Mouse (Mus musculus) heart, embryonic 16.5 days (tissue): Measurements from ENCODE around the gene Mmp14. TPM values are rescaled to one million over a fixed set of nuclear protein-coding genes. Genes with fewer than 3 reads are reported as not detected.

ENCODE experiments used
- ATAC-seq: fragments of 200-750 bp; cut with Nextera tagmentation; replicated peaks from 2 replicates; pipeline ENCODE4 v1.8.0; 2017; ENCODE audit warnings: moderate number of reproducible peaks; ENCODE audit not compliant: insufficient read depth, low FRiP score; ENCODE audit errors: extremely low read depth
- H3K27ac ChIP-seq: fragments of 300-500 bp; sonication (generic); 2 replicates; pipeline ENCODE4 v1.5.1; 2014; ENCODE audit warnings: mild to moderate bottlenecking, low read length, control low read depth, moderate library complexity
- H3K27me3 ChIP-seq: fragments of 300-500 bp; sonication (generic); 2 replicates; pipeline ENCODE4 v1.6.1; 2014; ENCODE audit warnings: low read length, mixed read lengths; ENCODE audit not compliant: control insufficient read depth, insufficient read depth
- H3K36me3 ChIP-seq: fragments of 300-500 bp; sonication (generic); 2 replicates; pipeline ENCODE4 v1.6.1; 2014; ENCODE audit not compliant: control insufficient read depth, insufficient read depth
- H3K4me1 ChIP-seq: fragments of 300-500 bp; sonication (generic); 2 replicates; pipeline ENCODE4 v1.6.1; 2014; ENCODE audit warnings: low read length, mixed read lengths; ENCODE audit not compliant: control insufficient read depth, insufficient read depth
- H3K4me2 ChIP-seq: fragments of 300-500 bp; sonication (generic); 2 replicates; pipeline ENCODE4 v1.6.1; 2014; ENCODE audit warnings: low read depth, mild to moderate bottlenecking, control low read depth, low read length
- H3K4me3 ChIP-seq: fragments of 300-500 bp; sonication (generic); 2 replicates; pipeline ENCODE4 v1.5.1; 2014; ENCODE audit warnings: mild to moderate bottlenecking, control low read depth, low read length
- H3K9ac ChIP-seq: fragments of 300-500 bp; sonication (generic); 2 replicates; pipeline ENCODE4 v1.6.1; 2014; ENCODE audit warnings: low read length, control low read depth
- H3K9me3 ChIP-seq: fragments of 300-500 bp; sonication (generic); replicated peaks from 2 replicates; pipeline ENCODE4 v1.6.1; 2016; ENCODE audit warnings: low read length; ENCODE audit not compliant: control insufficient read depth
- WGBS: fragments of 180-500 bp; shearing (Covaris S2); extraction: QIAGEN DNeasy Blood & Tissue Kit; methylation state at CpG from one replicate; pipeline ENCODE4 v1.1.7; 2014; 5-methylcytosine and 5-hydroxymethylcytosine counted together
- polyA plus RNA-seq: library from polyadenylated mRNA; unstranded; fragments of >200 nt; fragmentation: Nextera tagmentation; extraction: Ambion mirVana; gene quantifications from 2 replicates; pipeline ENCODE4 v1.2.1, GENCODE M21; 2015

Mmp14 gene
- polyA plus RNA-seq, 1 experiment from 2014 or later: 89.5 TPM

DNA sequence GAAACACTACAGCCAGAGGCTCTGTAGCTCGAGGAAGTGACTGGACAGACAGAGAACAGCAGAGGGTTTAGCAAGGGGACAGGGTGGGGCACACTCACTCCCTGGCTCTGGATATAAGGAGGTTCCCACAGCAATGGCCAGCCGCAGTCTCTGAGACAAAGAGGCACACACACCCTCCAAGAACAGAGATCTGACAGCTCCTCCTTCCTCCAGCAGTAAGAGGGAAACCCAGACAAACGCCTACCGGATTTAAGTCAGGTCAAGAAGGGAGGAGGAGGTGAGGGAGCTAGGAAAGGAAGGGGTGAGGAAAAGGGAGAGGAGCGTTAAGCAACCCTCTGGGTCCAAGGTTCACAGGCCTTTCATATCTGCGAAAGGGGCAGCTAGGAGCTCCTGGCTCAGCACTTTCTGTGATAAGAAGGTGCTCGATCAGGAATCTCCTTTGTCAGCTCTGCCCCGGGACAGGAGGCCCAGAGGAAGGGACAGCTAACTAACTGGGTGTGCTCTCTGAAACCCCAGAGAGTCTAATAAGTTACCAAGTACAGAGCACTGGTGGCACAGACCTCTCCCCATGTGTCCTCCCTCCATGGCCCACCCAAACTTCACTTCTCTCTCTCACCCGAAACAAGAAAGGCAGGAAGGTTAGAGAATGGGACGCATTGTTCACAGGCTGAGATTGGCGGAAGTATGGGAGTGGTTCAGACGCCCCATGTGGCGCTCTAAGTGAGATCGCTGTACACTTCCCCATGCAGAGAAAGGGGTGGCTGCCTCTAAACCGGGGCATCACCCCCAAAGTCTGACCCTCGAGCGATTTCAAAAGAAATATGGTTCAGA is 21.2 kb upstream of the Mmp14 start:
- H3K9ac ChIP-seq: peak overlapping the region; percentile 23
- peaks cover 24% of the 10 kb centered on the region for H3K4me1 ChIP-seq
- WGBS: 34% methylated on average over 17 of the region's 17 CpGs
- no peaks in the 10 kb centered on the region for H3K9me3 ChIP-seq
- H3K36me3 ChIP-seq: no peaks in the 10 kb centered on the region
- no peaks in the 10 kb centered on the region for H3K27me3 ChIP-seq
- H3K27ac ChIP-seq: peak overlapping the region; percentile 81
- 0 out of 2 replicates have a peak overlapping the region, but pooled peaks have one; percentile 9 for H3K4me3 ChIP-seq
- H3K4me2 ChIP-seq: peak overlapping the region; percentile 33
- ATAC-seq: peak; percentile 52

DNA sequence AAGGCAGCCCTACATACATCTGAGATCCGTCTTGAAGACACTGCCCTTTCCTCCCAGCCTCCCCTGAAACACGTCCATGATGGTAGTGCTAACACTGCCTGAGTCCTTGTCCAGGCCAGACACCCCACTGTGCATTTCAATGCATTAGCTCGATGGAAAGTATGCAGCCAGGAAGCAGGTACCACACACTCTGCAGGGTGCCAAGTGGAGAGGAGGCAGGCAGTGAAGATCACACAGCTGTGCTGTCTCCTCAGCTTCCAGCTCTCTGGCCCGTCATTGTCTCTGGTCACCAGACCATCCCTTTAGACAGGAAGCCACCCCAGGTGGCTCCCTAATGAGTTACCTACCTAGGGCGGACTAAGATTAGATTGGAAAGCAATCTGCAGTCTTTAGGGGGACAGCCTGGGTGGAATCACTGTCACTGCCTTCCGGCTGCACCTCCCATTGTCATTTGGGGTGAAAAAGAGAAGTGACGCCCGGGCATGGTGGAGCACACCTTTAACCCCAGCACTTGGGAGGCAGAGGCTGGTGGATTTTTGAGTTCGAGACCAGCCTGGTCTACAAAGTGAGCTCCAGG is 19.3 kb upstream of the Mmp14 start:
- H3K4me2 ChIP-seq: no peak overlapping the region
- no peaks in the 10 kb centered on the region for H3K9me3 ChIP-seq
- H3K4me3 ChIP-seq: no peak overlapping the region
- H3K9ac ChIP-seq: no peak overlapping the region
- H3K4me1 ChIP-seq: peaks cover 29% of the 10 kb centered on the region
- no peaks in the 10 kb centered on the region for H3K27me3 ChIP-seq
- no peak overlapping the region for H3K27ac ChIP-seq
- ATAC-seq: no peak
- 60% methylated on average over 9 of the region's 9 CpGs for WGBS
- no peaks in the 10 kb centered on the region for H3K36me3 ChIP-seq

GRCm38 (mm10) chr14:54412629-54413170 is 18.7 kb upstream of the Mmp14 start:
- Histone ChIP-seq H3K4me2 (peak overlapping the region; percentile 61; the same call in 1 of the 2 replicates), H3K4me1 (peaks cover 35% of the 10 kb centered on the region), H3K27ac (no peak overlapping the region), H3K27me3 (no peaks in the 10 kb centered on the region), H3K4me3 (no peak overlapping the region), H3K9me3 (no peaks in the 10 kb centered on the region), H3K9ac (peak overlapping the region; percentile 1; the same call in 1 of the 2 replicates), H3K36me3 (no peaks in the 10 kb centered on the region)
- 45% methylated on average over 2 of the region's 2 CpGs for WGBS
- ATAC-seq: no peak

- peak overlapping the region; percentile 60 for H3K27ac ChIP-seq
- peak overlapping the region; percentile 61 for H3K4me2 ChIP-seq
- no peaks in the 10 kb centered on the region for H3K27me3 ChIP-seq
- peak overlapping the region; percentile 64 for H3K9ac ChIP-seq
- no peaks in the 10 kb centered on the region for H3K36me3 ChIP-seq
- H3K4me1 ChIP-seq: peaks cover 36% of the 10 kb centered on the region
- H3K9me3 ChIP-seq: no peaks in the 10 kb centered on the region
- 13% methylated on average over 18 of the region's 18 CpGs for WGBS
- H3K4me3 ChIP-seq: peak overlapping the region; percentile 36
- ATAC-seq: no peak; the same call in 1 of the 2 replicates
Observed at GRCm38 (mm10) chr14:54413877-54414700, 17.3 kb upstream of the Mmp14 start.

- Histone ChIP-seq H3K4me1 (peaks cover 26% of the 10 kb centered on the region), H3K9ac (no peak overlapping the region), H3K9me3 (no peaks in the 10 kb centered on the region), H3K4me3 (no peak overlapping the region), H3K27ac (peak overlapping the region; percentile 39; the same call in 1 of the 2 replicates), H3K36me3 (no peaks in the 10 kb centered on the region), H3K4me2 (no peak overlapping the region), H3K27me3 (no peaks in the 10 kb centered on the region)
- no peak for ATAC-seq
- WGBS: 21% methylated on average over 13 of the region's 13 CpGs
Observed at GRCm38 (mm10) chr14:54415241-54416020, 16.0 kb upstream of the Mmp14 start.

DNA sequence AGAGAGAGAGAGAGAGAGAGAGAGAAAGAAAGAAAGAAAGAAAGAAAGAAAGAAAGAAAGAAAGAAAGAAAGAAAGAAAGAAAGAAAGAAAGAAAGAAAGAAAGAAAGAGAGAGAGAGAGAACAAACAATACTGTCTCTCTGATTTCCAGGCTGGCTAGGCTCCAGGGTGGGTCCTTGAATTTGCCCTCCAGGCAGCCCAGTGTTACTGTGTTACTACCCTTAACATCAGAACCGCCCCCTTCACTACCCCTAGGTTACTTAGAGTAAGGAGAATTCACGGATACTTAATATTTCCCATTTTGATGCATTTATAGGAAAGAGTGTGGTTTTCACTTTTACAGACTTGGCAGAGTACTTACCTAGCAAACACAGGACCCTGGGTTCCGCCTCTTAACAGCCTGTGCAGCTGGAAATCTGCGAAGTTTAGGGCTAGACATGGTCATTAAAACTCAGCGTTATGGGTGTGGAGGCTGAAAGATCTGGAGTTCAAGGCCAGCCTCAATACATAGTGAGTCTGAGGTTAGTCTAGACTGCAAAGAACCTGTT is 15.1 kb upstream of the Mmp14 start:
- H3K27me3 ChIP-seq: no peaks in the 10 kb centered on the region
- no peak overlapping the region for H3K9ac ChIP-seq
- H3K4me1 ChIP-seq: peaks cover 26% of the 10 kb centered on the region
- no peak overlapping the region for H3K4me3 ChIP-seq
- no peaks in the 10 kb centered on the region for H3K36me3 ChIP-seq
- H3K27ac ChIP-seq: no peak overlapping the region
- no peak overlapping the region for H3K4me2 ChIP-seq
- ATAC-seq: no peak
- H3K9me3 ChIP-seq: no peaks in the 10 kb centered on the region
- WGBS: 64% methylated on average over 5 of the region's 5 CpGs

GRCm38 (mm10) chr14:54416830-54417229 is 14.6 kb upstream of the Mmp14 start:
- ATAC-seq: no peak
- Histone ChIP-seq H3K4me1 (peaks cover 26% of the 10 kb centered on the region), H3K9ac (no peak overlapping the region), H3K9me3 (no peaks in the 10 kb centered on the region), H3K36me3 (no peaks in the 10 kb centered on the region), H3K4me2 (peak overlapping the region; percentile 50; the same call in 1 of the 2 replicates), H3K4me3 (no peak overlapping the region), H3K27ac (no peak overlapping the region), H3K27me3 (no peaks in the 10 kb centered on the region)
- WGBS: 82% methylated on average over 4 of the region's 4 CpGs

GRCm38 (mm10) chr14:54417623-54418081 is 13.8 kb upstream of the Mmp14 start, which contains the start of gene Slc7a7:
Gene Slc7a7, minus strand, starts transcription at chr14:54417780.
- peak within 1 kb of the TSS; percentile 50 for H3K4me2 ChIP-seq
- 10% methylated on average over 19 of the region's 19 CpGs for WGBS
- H3K36me3 ChIP-seq: no peaks in the 10 kb centered on the region
- no peaks in the 10 kb centered on the region for H3K9me3 ChIP-seq
- peak; percentile 28; the same call in 1 of the 2 replicates for ATAC-seq
- peaks cover 26% of the 10 kb centered on the region for H3K4me1 ChIP-seq
- H3K4me3 ChIP-seq: peak within 1 kb of the TSS; percentile 30
- peak within 1 kb of the TSS; percentile 3; the same call in 1 of the 2 replicates for H3K9ac ChIP-seq
- H3K27me3 ChIP-seq: no peaks in the 10 kb centered on the region
- H3K27ac ChIP-seq: peak within 1 kb of the TSS; percentile 0; the same call in 1 of the 2 replicates
